Mouse (Mus musculus): Measurements from ENCODE around the gene Sprr3. TPM values are rescaled to one million over a fixed set of nuclear protein-coding genes. Genes with fewer than 3 reads are reported as not detected.
"Not testable (repeated sequence)": the region's sequence is repeated elsewhere in the genome, so short reads cannot be mapped to it uniquely, and the experiment has no call there.

The Sprr3 gene
- polyA plus RNA-seq (2015; fragmentation: Nextera tagmentation; extraction: Ambion mirVana): not detected in 2 replicates

DNA sequence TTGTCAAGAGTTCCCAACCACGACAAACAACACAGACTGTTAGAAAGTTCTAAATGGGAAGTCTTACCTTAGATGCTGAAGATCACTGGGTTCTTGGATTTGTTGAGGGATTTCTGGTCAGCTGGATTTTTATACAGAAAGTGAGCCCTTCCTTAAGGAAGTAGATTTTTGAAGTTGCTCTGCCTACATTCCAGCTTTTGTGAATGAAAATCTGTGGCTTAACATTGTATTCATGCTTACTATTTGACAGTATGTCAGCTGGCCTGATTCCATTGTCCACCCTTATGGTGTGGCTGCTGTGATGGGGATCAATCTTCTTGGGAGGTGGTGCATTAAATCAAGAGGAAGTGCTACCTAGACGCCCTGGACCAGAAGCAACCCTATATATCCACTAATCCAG lies at the start of gene Sprr3:
TSS of gene Sprr3 (minus strand) at position 101 of the 400 bp plus-strand sequence.
- 71% methylated on average over 2 of the region's 2 CpGs for WGBS
- H3K9ac ChIP-seq: no peak within 1 kb of the TSS
- H3K4me1 ChIP-seq: no peaks in the 10 kb centered on the region
- H3K27ac ChIP-seq: no peak within 1 kb of the TSS
- H3K4me3 ChIP-seq: no peak within 1 kb of the TSS
- no peak for ATAC-seq (ENCODE audit: low FRiP score, low read depth)
- H3K4me2 ChIP-seq (replicated peaks): no peak within 1 kb of the TSS
- H3K36me3 ChIP-seq: no peaks in the 10 kb centered on the region
- no peaks in the 10 kb centered on the region for H3K9me3 ChIP-seq
- no peaks in the 10 kb centered on the region for H3K27me3 ChIP-seq

DNA sequence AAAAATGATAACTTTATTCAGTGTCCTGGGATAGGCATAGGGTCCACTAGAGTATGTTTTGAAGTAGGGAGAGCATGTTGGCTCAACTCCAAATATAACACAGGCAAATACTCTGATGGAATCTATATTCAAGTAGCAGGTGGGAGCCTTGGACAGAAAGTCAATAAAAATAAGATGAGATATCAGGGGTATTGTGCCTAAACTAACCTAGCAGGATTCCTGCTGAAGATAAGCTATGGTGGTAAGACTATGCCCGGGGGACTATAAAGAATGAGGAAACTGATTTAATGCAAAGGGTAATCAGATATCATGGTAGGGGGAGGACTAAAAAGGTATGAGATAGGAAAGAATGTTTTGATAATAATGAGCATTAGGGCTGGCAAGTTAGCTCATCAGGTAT lies 49.7 kb upstream of the Sprr3 start:
- H3K4me2 ChIP-seq (replicated peaks): no peak overlapping the region
- H3K9me3 ChIP-seq: no peaks in the 10 kb centered on the region
- ATAC-seq (ENCODE audit: low FRiP score, low read depth): no peak
- H3K36me3 ChIP-seq: no peaks in the 10 kb centered on the region
- 89% methylated on average over 1 of the region's 1 CpGs for WGBS
- no peaks in the 10 kb centered on the region for H3K27me3 ChIP-seq
- no peak overlapping the region for H3K27ac ChIP-seq
- H3K4me1 ChIP-seq: no peaks in the 10 kb centered on the region
- no peak overlapping the region for H3K9ac ChIP-seq
- H3K4me3 ChIP-seq: no peak overlapping the region

DNA sequence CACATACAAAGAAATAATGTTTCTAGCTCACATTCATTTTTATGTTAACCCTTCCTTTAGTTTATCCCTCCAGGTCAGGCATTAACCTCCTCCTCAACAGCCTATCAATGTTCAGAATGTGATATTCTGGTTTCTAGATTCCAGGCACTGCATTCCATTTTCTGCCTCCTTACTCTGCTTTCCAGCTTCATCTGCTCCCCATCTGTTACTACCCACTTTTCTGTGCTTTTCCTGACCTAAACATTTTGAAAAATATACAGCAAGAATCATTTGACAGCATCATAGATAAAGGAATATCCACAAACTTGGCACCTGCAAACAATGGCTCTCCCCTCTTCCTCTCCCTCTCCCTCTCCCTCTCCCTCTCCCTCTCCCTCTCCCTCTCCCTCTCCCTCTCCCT lies 45.0 kb upstream of the Sprr3 start:
- H3K4me2 ChIP-seq (replicated peaks): no peak overlapping the region
- H3K27me3 ChIP-seq: no peaks in the 10 kb centered on the region
- no peaks in the 10 kb centered on the region for H3K9me3 ChIP-seq
- no peak overlapping the region for H3K27ac ChIP-seq
- no peak overlapping the region for H3K4me3 ChIP-seq
- no peak overlapping the region for H3K9ac ChIP-seq
- ATAC-seq (ENCODE audit: low FRiP score, low read depth): no peak
- H3K36me3 ChIP-seq: no peaks in the 10 kb centered on the region
- H3K4me1 ChIP-seq: no peaks in the 10 kb centered on the region

DNA sequence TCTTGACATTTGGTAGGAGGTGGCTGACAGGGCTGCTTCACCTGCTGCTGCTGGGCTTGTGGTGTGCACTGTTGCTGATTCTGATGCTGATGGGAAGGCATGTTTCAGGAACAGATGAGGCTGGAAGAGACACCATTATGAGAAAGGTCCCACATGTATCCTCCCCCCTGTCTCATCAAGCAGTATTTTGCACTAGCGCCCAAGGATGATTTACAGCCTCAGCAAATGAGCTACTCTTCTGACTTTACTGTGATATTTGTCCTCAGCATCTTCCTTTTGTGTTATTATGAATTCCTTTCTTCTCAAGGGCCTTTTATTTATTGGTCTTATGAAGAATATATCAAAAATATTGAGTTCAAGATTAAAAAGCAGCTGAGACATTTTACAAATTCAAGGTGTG lies 41.9 kb upstream of the Sprr3 start, which contains the start of gene Sprr4:
TSS of gene Sprr4 (minus strand) at position 101 of the 400 bp plus-strand sequence.
- Histone ChIP-seq H3K27ac (no peak within 1 kb of the TSS), H3K4me2 (replicated peaks) (no peak within 1 kb of the TSS), H3K9me3 (no peaks in the 10 kb centered on the region), H3K9ac (no peak within 1 kb of the TSS), H3K4me3 (no peak within 1 kb of the TSS), H3K27me3 (no peaks in the 10 kb centered on the region), H3K36me3 (no peaks in the 10 kb centered on the region), H3K4me1 (no peaks in the 10 kb centered on the region)
- 79% methylated on average over 1 of the region's 1 CpGs for WGBS
- no peak for ATAC-seq (ENCODE audit: low FRiP score, low read depth)

DNA sequence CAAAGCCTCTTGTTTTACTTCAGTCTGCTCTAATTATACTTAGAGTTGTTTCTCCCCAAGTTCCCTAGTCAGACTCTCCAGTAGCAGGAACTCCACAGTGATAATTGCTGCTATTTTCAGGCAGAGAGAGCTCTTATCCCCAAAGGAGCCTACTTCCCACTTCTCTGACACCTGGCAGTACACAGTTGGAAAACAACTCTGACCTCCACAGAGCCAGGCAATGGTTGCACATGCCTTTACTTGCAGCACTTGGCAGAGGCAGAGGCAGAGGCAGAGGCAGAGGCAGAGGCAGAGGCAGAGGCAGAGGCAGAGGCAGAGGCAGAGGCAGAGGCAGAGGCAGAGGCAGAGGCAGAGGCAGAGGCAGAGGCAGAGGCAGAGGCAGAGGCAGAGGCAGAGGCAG lies 31.7 kb upstream of the Sprr3 start:
- H3K4me1 ChIP-seq; H3K9ac ChIP-seq; ATAC-seq (ENCODE audit: low FRiP score, low read depth): not testable (repeated sequence)

GRCm38 (mm10) chr3:92486307-92486706 lies 27.8 kb upstream of the Sprr3 start:
- 22% methylated on average over 1 of the region's 1 CpGs for WGBS
- Histone ChIP-seq H3K4me3 (no peak overlapping the region), H3K27ac (no peak overlapping the region), H3K4me2 (replicated peaks) (no peak overlapping the region), H3K9ac (no peak overlapping the region), H3K9me3 (no peaks in the 10 kb centered on the region), H3K36me3 (no peaks in the 10 kb centered on the region), H3K4me1 (no peaks in the 10 kb centered on the region), H3K27me3 (no peaks in the 10 kb centered on the region)
- ATAC-seq (ENCODE audit: low FRiP score, low read depth): no peak

More for the DNA sequence above, 31.7 kb upstream of the Sprr3 start:
- H3K27me3 ChIP-seq; H3K27ac ChIP-seq; H3K36me3 ChIP-seq; H3K4me2 ChIP-seq (replicated peaks); H3K9me3 ChIP-seq; H3K4me3 ChIP-seq: not testable (repeated sequence)

DNA sequence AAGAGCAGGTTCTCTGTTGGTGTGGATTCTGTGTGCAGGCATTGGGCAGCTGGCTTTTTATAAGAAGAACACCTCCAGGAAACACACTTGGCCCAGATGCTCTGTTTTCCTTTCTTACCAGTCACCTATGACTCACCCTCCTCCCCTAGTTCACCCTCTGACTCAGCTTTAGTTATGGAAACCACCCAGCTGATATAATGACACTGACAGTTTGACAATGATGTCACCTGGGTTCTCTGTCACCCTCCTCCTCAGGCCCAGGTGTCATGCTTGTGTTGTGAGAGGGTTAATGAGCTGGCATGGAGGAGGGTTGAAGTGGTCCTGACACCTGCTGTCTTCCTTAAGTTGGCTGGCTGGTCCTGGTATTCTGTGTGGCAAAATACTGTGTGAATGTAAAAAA lies 27.3 kb upstream of the Sprr3 start, which contains the start of gene Sprr1a:
TSS of gene Sprr1a (minus strand) at position 33 of the 400 bp plus-strand sequence.
- no peaks in the 10 kb centered on the region for H3K9me3 ChIP-seq
- no peak within 1 kb of the TSS for H3K4me3 ChIP-seq
- no peak for ATAC-seq (ENCODE audit: low FRiP score, low read depth)
- H3K36me3 ChIP-seq: no peaks in the 10 kb centered on the region
- H3K4me2 ChIP-seq (replicated peaks): no peak within 1 kb of the TSS
- no peaks in the 10 kb centered on the region for H3K4me1 ChIP-seq
- no peak within 1 kb of the TSS for H3K27ac ChIP-seq
- no peaks in the 10 kb centered on the region for H3K27me3 ChIP-seq
- H3K9ac ChIP-seq: no peak within 1 kb of the TSS

DNA sequence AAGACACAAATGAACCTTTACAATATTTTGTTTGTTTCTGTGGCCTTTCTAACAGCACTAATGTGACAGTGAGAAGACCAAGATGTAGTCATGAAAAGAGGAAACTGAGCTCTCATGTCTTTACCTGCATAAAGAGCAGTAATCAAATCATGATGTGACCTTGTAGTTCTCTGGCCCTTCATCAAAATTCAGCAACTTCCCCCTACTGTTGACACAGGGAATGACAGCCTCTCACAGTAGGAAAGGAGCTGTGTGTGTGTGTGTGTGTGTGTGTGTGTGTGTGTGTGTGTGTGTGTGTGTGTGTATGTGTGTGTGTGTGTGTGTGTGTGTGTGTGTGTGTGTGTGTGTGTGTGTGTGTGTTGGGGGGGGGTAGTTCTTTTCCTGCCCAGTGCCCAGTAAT lies 22.7 kb upstream of the Sprr3 start:
- H3K9me3 ChIP-seq; H3K4me1 ChIP-seq; H3K36me3 ChIP-seq; H3K27ac ChIP-seq; H3K4me3 ChIP-seq; H3K9ac ChIP-seq; H3K27me3 ChIP-seq; ATAC-seq (ENCODE audit: low FRiP score, low read depth); H3K4me2 ChIP-seq (replicated peaks): not testable (repeated sequence)

DNA sequence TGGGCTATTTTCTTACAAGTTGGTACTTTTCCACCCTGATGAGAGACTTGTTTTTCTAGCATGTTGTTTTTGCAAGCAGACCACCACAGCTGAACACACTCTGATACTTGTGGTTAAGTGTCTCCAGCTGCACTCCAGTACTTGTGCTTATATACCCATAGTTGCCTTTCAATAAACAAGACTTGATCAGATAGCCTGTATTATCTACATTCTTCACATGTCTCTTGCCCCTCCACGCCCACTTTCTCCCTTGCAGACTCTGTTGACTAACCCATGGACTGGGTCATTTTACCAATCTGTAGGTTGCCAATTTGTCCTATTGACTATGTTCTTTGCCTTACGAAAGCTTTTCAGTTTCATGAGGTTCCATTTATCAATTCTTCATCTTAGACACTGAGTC lies 11.6 kb upstream of the Sprr3 start:
- no peak overlapping the region for H3K27ac ChIP-seq
- H3K27me3 ChIP-seq: no peaks in the 10 kb centered on the region
- no peak overlapping the region for H3K9ac ChIP-seq
- no peak for ATAC-seq (ENCODE audit: low FRiP score, low read depth)
- 80% methylated on average over 2 of the region's 2 CpGs for WGBS
- no peaks in the 10 kb centered on the region for H3K9me3 ChIP-seq
- no peak overlapping the region for H3K4me2 ChIP-seq (replicated peaks)
- H3K36me3 ChIP-seq: no peaks in the 10 kb centered on the region
- no peaks in the 10 kb centered on the region for H3K4me1 ChIP-seq
- H3K4me3 ChIP-seq: no peak overlapping the region

DNA sequence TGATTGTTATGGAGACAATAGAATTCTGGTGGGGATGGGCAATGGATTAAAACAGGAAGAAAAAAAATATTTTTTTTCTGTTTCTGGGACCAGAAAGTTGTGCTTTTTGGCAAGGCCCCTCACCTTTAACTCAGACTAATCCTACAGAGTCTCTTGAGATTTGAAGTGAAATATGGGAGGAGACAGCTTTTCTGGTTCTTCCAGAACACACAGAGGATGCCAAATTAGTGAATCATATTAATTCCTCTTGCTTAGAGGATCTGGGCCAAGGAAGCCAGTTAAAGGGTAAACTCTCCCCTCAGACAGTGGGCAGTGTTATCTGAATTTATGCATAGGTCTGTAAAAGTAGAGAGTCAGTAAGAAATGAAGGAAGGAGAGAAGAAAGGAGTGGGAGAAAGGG lies 8.9 kb upstream of the Sprr3 start:
- Histone ChIP-seq H3K27ac (no peak overlapping the region), H3K4me1 (no peaks in the 10 kb centered on the region), H3K27me3 (no peaks in the 10 kb centered on the region), H3K9ac (no peak overlapping the region), H3K9me3 (no peaks in the 10 kb centered on the region), H3K4me2 (replicated peaks) (no peak overlapping the region), H3K36me3 (no peaks in the 10 kb centered on the region), H3K4me3 (no peak overlapping the region)
- ATAC-seq (ENCODE audit: low FRiP score, low read depth): no peak

DNA sequence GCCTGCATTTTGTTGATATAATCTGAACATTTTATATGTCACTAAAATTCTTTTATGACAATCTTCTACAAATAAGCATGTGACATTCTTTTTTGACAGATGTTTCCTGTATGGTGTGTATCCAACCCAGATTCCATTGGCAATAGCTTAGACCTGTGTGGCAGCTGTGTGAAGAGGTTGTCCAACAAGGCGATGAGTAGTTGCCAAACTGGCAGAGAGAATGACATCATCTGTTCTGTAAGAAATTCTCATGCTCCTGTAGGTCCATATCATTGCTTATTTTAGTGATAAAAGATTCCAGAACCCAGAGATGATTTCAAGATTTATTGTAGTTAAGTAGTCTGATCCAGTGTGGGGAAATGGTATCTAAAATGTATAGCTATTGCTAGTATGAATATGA lies 8.1 kb upstream of the Sprr3 start:
- Histone ChIP-seq H3K9ac (no peak overlapping the region), H3K4me3 (no peak overlapping the region), H3K27me3 (no peaks in the 10 kb centered on the region), H3K27ac (no peak overlapping the region), H3K4me2 (replicated peaks) (no peak overlapping the region), H3K9me3 (no peaks in the 10 kb centered on the region), H3K4me1 (no peaks in the 10 kb centered on the region), H3K36me3 (no peaks in the 10 kb centered on the region)
- no peak for ATAC-seq (ENCODE audit: low FRiP score, low read depth)
- 75% methylated on average over 1 of the region's 1 CpGs for WGBS

GRCm38 (mm10) chr3:92455151-92455550 lies 3.4 kb downstream of the Sprr3 start:
- H3K4me3 ChIP-seq: no peak overlapping the region
- H3K9ac ChIP-seq: no peak overlapping the region
- no peak overlapping the region for H3K4me2 ChIP-seq (replicated peaks)
- 85% methylated on average over 5 of the region's 5 CpGs for WGBS
- H3K27ac ChIP-seq: no peak overlapping the region
- no peaks in the 10 kb centered on the region for H3K4me1 ChIP-seq
- H3K9me3 ChIP-seq: no peaks in the 10 kb centered on the region
- no peaks in the 10 kb centered on the region for H3K36me3 ChIP-seq
- H3K27me3 ChIP-seq: no peaks in the 10 kb centered on the region
- no peak for ATAC-seq (ENCODE audit: low FRiP score, low read depth)

GRCm38 (mm10) chr3:92440177-92440576 lies 18.3 kb downstream of the Sprr3 start:
- Histone ChIP-seq H3K4me2 (replicated peaks) (no peak overlapping the region), H3K9ac (no peak overlapping the region), H3K4me3 (no peak overlapping the region), H3K27ac (no peak overlapping the region), H3K9me3 (no peaks in the 10 kb centered on the region), H3K36me3 (no peaks in the 10 kb centered on the region), H3K4me1 (no peaks in the 10 kb centered on the region), H3K27me3 (no peaks in the 10 kb centered on the region)
- WGBS: 73% methylated on average over 3 of the region's 3 CpGs
- ATAC-seq (ENCODE audit: low FRiP score, low read depth): no peak

All from limb, embryonic 13.5 days (tissue).